Mouse (Mus musculus): Measurements from ENCODE around the gene Nup205.

The Nup205 gene

GRCm38 (mm10) chr6:35288114-35288761 lies 111.0 kb downstream of the Nup205 start:
- no peak for DNase-seq (ENCODE audit: low read depth, low spot score)

DNA sequence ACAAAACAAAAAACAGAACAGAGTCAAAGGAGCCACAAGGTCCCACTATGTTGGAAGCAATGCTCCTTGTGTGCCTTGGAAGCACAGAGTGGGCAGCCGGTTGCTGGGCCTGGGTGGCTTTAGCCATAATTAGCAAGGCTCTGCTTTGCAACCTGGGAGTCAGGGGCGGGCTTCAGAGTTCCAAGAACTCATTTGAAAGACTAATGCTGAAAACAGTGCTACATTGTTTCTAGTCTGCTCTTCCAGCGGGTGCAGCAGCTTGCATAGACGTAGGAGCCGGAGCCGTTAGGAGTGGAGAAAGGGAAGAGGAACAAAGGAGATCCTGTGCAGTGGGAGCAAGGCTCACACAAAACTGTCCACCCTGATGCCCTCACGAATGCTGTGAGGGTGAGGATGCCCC lies 111.7 kb downstream of the Nup205 start:
- no peak for DNase-seq (ENCODE audit: low read depth, low spot score)

DNA sequence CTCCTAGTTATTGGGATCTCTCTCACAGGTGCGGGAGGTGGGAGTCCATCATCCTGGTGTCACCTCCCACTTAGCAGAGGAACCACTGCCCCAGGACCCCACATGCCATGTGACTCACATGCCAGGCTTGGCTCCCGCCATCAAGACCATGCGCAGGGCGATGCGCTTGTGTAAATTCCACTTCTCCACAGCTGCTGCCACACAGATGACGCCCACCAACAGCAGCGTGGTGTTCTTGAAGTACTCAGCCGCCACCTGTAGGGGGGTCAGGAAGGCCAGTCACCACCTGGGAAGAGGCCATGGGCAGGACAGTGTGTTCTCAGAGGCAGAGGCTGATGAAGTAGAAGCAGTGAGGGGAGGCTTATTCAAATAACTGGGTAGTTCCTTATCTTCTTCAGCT lies 112.5 kb downstream of the Nup205 start:
- no peak for DNase-seq (ENCODE audit: low read depth, low spot score)

DNA sequence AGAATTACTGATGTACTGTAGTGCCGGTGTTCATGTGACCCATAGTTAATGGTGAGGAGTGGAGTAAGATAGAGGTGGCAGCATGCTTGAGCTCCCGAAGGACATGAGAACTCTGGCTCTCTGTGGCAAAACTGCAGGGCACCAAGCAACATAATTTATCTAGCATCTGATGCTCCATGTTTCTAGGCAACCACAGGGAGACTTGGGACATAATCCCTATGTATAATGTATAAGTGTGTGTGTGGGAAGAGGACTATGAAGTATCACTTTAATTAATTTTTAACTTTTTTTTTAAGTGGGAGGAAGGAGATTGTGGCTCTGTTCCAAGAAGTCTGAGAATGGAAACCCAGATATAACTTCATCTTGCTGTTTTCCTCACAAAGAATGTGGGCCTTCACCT lies 117.7 kb downstream of the Nup205 start:
- DNase-seq (ENCODE audit: low read depth, low spot score), result no peak

- no peak for DNase-seq (ENCODE audit: low read depth, low spot score)
These were observed 119.8 kb downstream of the Nup205 start for GRCm38 (mm10) chr6:35297001-35297400.

All from c-Kit-negative CD71-positive TER-119-positive erythroid progenitor cells, embryonic 14.5 days (primary cell).